In genomic region chr6:88792147-88792691, GRCm38 (mm10) we compare ENCODE assay signal across 11 mouse cellular contexts. TPM values are rescaled to one million over a fixed set of nuclear protein-coding genes. Genes with fewer than 3 reads are reported as not detected.
DNase-seq lines count a peak whose midpoint lies in the region; ATAC-seq and TF ChIP-seq lines count a peak whose summit lies in the region.
"Had no signal": no experiment of that assay in that cellular context is flagged by ENCODE, and none has a peak within 500 bp of the region (broad histone marks: within the 10 kb centered on the region; RNA-seq: fewer than 3 reads in every experiment).

No protein-coding gene starts in this region.

- 0 out of 2 replicates have a peak overlapping the region, but pooled peaks have one; percentile 10 for H3K27ac ChIP-seq in forebrain, embryonic 14.5 days (ENCODE audit: low read depth, low read length)
- H3K27ac ChIP-seq in forebrain, postnatal 0 days (ENCODE audit: low read depth, low read length) = no peak overlapping the region
- H3K27ac ChIP-seq in heart, embryonic 15.5 days = no peak overlapping the region
- H3K27ac ChIP-seq: embryonic facial prominence, embryonic 12.5 days had no signal

- H3K4me1 ChIP-seq in forebrain, embryonic 14.5 days (ENCODE audit: control insufficient read depth, insufficient read depth, low read length) = peaks cover 34% of the 10 kb centered on the region
- H3K4me1 ChIP-seq in forebrain, postnatal 0 days (ENCODE audit: insufficient read depth) = peaks cover 19% of the 10 kb centered on the region
- peaks cover 24% of the 10 kb centered on the region for H3K4me1 ChIP-seq in heart, embryonic 15.5 days (replicated peaks)

- TF ChIP-seq CTCF in forebrain, postnatal 0 days (IDR thresholded peaks at IDR 0.05; ENCODE audit: low read depth) = no peak

- no peak for DNase-seq in forebrain, embryonic 14.5 days (ENCODE audit: low spot score)
- no peak for DNase-seq in forebrain, postnatal 0 days
- DNase-seq in adrenal gland, postnatal 36 days = peak; percentile 43 to 46
- peak; percentile 63 to 75 for DNase-seq in kidney, postnatal 25 days
- DNase-seq in thymus, postnatal 4 days = no peak
- DNase-seq in urinary bladder, postnatal 14 days (ENCODE audit: low spot score) = no peak
- DNase-seq in frontal cortex, postnatal 25 days (ENCODE audit: low spot score in 2 of 2) = no peak
- DNase-seq: gastrocnemius, postnatal 14 days had no signal

- no peaks in the 10 kb centered on the region for H3K27me3 ChIP-seq in forebrain, embryonic 14.5 days (replicated peaks; ENCODE audit: control insufficient read depth, insufficient read depth, low read length)
- no peaks in the 10 kb centered on the region for H3K27me3 ChIP-seq in forebrain, postnatal 0 days (ENCODE audit: insufficient read depth, low read length)
- no peaks in the 10 kb centered on the region for H3K27me3 ChIP-seq in heart, embryonic 15.5 days
- H3K27me3 ChIP-seq: CH12.LX; embryonic facial prominence, embryonic 12.5 days had no signal

- H3K9me3 ChIP-seq in forebrain, embryonic 14.5 days (replicated peaks; ENCODE audit: control insufficient read depth, low read length) = no peaks in the 10 kb centered on the region
- no peaks in the 10 kb centered on the region for H3K9me3 ChIP-seq in forebrain, postnatal 0 days (ENCODE audit: low read length)
- H3K9me3 ChIP-seq in heart, embryonic 15.5 days (replicated peaks) = no peaks in the 10 kb centered on the region
- H3K9me3 ChIP-seq: embryonic facial prominence, embryonic 12.5 days had no signal

- WGBS in forebrain, embryonic 14.5 days = 58% methylated on average over 7 of the region's 7 CpGs
- WGBS in forebrain, postnatal 0 days = 50% methylated on average over 7 of the region's 7 CpGs
- 47% methylated on average over 7 of the region's 7 CpGs for WGBS in heart, embryonic 15.5 days

- H3K36me3 ChIP-seq in forebrain, embryonic 14.5 days (ENCODE audit: control insufficient read depth, insufficient read depth, low read length) = no peaks in the 10 kb centered on the region
- H3K36me3 ChIP-seq in forebrain, postnatal 0 days (ENCODE audit: insufficient read depth) = no peaks in the 10 kb centered on the region
- H3K36me3 ChIP-seq in heart, embryonic 15.5 days = no peaks in the 10 kb centered on the region
- H3K36me3 ChIP-seq: embryonic facial prominence, embryonic 12.5 days had no signal

- no peak overlapping the region for H3K4me3 ChIP-seq in forebrain, embryonic 14.5 days (ENCODE audit: low read depth, low read length)
- H3K4me3 ChIP-seq in forebrain, postnatal 0 days (ENCODE audit: low read depth, low read length) = no peak overlapping the region
- H3K4me3 ChIP-seq in heart, embryonic 15.5 days = no peak overlapping the region
- H3K4me3 ChIP-seq: embryonic facial prominence, embryonic 12.5 days had no signal

- no peak for ATAC-seq in forebrain, embryonic 14.5 days
- ATAC-seq in forebrain, postnatal 0 days = no peak
- 0 out of 2 replicates have a peak, but pooled peaks have one; percentile 5 for ATAC-seq in heart, embryonic 15.5 days (replicated peaks; ENCODE audit: insufficient number of reproducible peaks, insufficient read depth, low FRiP score, low read depth)

- H3K4me2 ChIP-seq in forebrain, embryonic 14.5 days (ENCODE audit: low read length) = no peak overlapping the region
- H3K4me2 ChIP-seq in forebrain, postnatal 0 days (ENCODE audit: low read depth) = no peak overlapping the region
- no peak overlapping the region for H3K4me2 ChIP-seq in heart, embryonic 15.5 days
- H3K4me2 ChIP-seq: embryonic facial prominence, embryonic 12.5 days had no signal

- H3K9ac ChIP-seq in forebrain, embryonic 14.5 days (ENCODE audit: low read length) = no peak overlapping the region
- H3K9ac ChIP-seq in forebrain, postnatal 0 days = no peak overlapping the region
- H3K9ac ChIP-seq in heart, embryonic 15.5 days = no peak overlapping the region
- H3K9ac ChIP-seq: embryonic facial prominence, embryonic 12.5 days had no signal

RNA-seq across cellular contexts. Expression of gene Abtb1, which starts 49.6 kb away (rescaled TPM):
- polyA plus RNA-seq in forebrain, embryonic 14.5 days (2014; fragmentation: Nextera tagmentation; extraction: Ambion mirVana) = 31.4 and 35.7 TPM in 2 replicates
- total RNA-seq in forebrain, postnatal 0 days (2014; rRNA removed) = 37.0 and 50.5 TPM in 2 replicates
- polyA plus RNA-seq in forebrain, postnatal 0 days (2015; fragmentation: Nextera tagmentation; extraction: Ambion mirVana) = 30.4 and 31.1 TPM in 2 replicates
- total RNA-seq in adrenal gland, postnatal 36 days (2021) = 10 to 100 TPM; 19.3 to 30.3 TPM
- 21.7 and 27.3 TPM in 2 replicates for polyA plus RNA-seq in heart, embryonic 15.5 days (2015; fragmentation: Nextera tagmentation; extraction: Ambion mirVana)

Comparison
In these comparisons a context has a peak if more than half of its experiments do, and no peak if none do; other contexts are left out.
1. DNase-seq: peak in adrenal gland, postnatal 36 days (2 of 2) and kidney, postnatal 25 days (2 of 2); none in forebrain, embryonic 14.5 days (single experiment), forebrain, postnatal 0 days (single experiment), thymus, postnatal 4 days (single experiment), urinary bladder, postnatal 14 days (single experiment) and frontal cortex, postnatal 25 days (0 of 2).